Mouse (Mus musculus): ENCODE data around the gene Gm4981.
"Not testable (repeated sequence)": the region's sequence is repeated elsewhere in the genome, so short reads cannot be mapped to it uniquely, and the experiment has no call there.

DNA sequence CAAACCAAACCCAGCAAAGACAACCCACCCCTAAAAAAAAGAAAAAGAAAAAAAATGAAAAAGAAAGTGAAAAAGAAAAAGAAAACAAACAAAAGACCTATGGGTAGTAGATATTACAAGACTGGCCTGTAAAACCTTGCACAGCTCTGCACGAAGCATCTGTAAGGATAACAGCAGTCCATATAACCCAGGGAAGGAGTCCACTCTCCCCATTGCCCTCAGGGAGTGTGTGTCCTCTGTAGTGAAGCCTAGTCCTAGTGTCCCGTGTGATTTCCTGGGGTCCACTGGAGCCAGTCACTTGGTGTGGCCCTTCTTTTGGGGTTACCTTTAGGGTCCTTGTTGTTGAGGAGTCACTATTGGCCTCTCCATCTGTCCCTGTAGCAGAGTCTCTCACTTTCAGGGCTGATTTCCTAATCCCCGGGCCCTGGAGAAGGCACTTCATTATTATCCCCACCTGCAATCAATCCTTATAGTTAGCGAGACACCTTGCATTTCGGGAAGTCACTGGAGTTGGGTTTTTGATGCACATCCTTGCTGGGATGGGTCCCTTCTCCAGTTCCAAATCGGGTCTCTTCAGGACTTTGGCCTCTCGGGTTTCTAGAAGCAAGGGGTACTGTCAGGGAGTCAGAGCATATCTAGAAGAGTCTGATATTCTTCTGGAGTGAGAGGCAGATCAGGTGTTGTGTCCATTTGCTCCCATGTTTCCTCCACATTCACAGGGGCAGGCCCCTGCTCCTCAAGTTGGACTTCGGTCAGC lies 2.7 kb upstream of the Gm4981 start:
- TF ChIP-seq CTCF, POLR2A (IDR thresholded peaks at IDR 0.05; ENCODE audit: insufficient read depth, low read depth, low read length): not testable (repeated sequence)

All from olfactory bulb, adult 2 months (tissue).